Mouse (Mus musculus) right cerebral cortex, postnatal 14 days (tissue): ENCODE data around the gene Ces3b.
"Not testable (repeated sequence)": the region's sequence is repeated elsewhere in the genome, so short reads cannot be mapped to it uniquely, and the experiment has no call there.

ENCODE experiments used
- DNase-seq: peaks from one replicate; pipeline ENCODE4 v3.0.0; 2022

Gene Ces3b

GRCm38 (mm10) chr8:105083449-105084050 is at the start of gene Ces3b:
TSS of gene Ces3b (plus strand) at chr8:105083753.
- no peak for DNase-seq

GRCm38 (mm10) chr8:105043510-105043909 is 40.0 kb upstream of the Ces3b start:
- no peak for DNase-seq

- no peak for DNase-seq
Observed at GRCm38 (mm10) chr8:105045824-105046401, 37.6 kb upstream of the Ces3b start.

- DNase-seq: no peak
Observed at GRCm38 (mm10) chr8:105048371-105048854, 35.1 kb upstream of the Ces3b start, which contains the start of gene Ces3a. TSS of gene Ces3a (plus strand) at chr8:105048601.

GRCm38 (mm10) chr8:105056211-105056610 is 27.3 kb upstream of the Ces3b start:
- no peak for DNase-seq

- no peak for DNase-seq
Observed at GRCm38 (mm10) chr8:105060056-105060455, 23.5 kb upstream of the Ces3b start.

GRCm38 (mm10) chr8:105066761-105067160 is 16.8 kb upstream of the Ces3b start:
- DNase-seq: peak; percentile 36

- DNase-seq: not testable (repeated sequence)
Observed at GRCm38 (mm10) chr8:105067905-105068304, 15.6 kb upstream of the Ces3b start.

- no peak for DNase-seq
Observed at GRCm38 (mm10) chr8:105068971-105069370, 14.6 kb upstream of the Ces3b start.

- DNase-seq: no peak
Observed at GRCm38 (mm10) chr8:105076601-105077000, 7.0 kb upstream of the Ces3b start.

GRCm38 (mm10) chr8:105077071-105077470 is 6.5 kb upstream of the Ces3b start:
- DNase-seq: no peak

GRCm38 (mm10) chr8:105078591-105078990 is 5.0 kb upstream of the Ces3b start:
- no peak for DNase-seq

- DNase-seq: no peak
Observed at GRCm38 (mm10) chr8:105080814-105081336, 2.7 kb upstream of the Ces3b start.

GRCm38 (mm10) chr8:105088166-105088565 is 4.6 kb downstream of the Ces3b start:
- not testable (repeated sequence) for DNase-seq

- no peak for DNase-seq
Observed at GRCm38 (mm10) chr8:105088581-105088980, 5.0 kb downstream of the Ces3b start.

GRCm38 (mm10) chr8:105093992-105094391 is 10.4 kb downstream of the Ces3b start:
- no peak for DNase-seq

GRCm38 (mm10) chr8:105102101-105102785 is 18.7 kb downstream of the Ces3b start:
- DNase-seq: not testable (repeated sequence)

GRCm38 (mm10) chr8:105103701-105104100 is 20.1 kb downstream of the Ces3b start:
- DNase-seq: not testable (repeated sequence)

- DNase-seq: no peak
Observed at GRCm38 (mm10) chr8:105104220-105104619, 20.7 kb downstream of the Ces3b start.

- DNase-seq: no peak
Observed at GRCm38 (mm10) chr8:105129864-105130263, 46.3 kb downstream of the Ces3b start.

- no peak for DNase-seq
Observed at GRCm38 (mm10) chr8:105131509-105131908, 48.0 kb downstream of the Ces3b start, which contains the start of gene Ces4a. TSS of gene Ces4a (plus strand) at chr8:105131800.

- peak; percentile 48 for DNase-seq
Observed at GRCm38 (mm10) chr8:105138423-105138822, 54.9 kb downstream of the Ces3b start.

- no peak for DNase-seq
Observed at GRCm38 (mm10) chr8:105142395-105142794, 58.8 kb downstream of the Ces3b start.
